Mouse (Mus musculus) liver, embryonic 14 days (tissue): ENCODE data around the gene Vmn2r106. TPM values are rescaled to one million over a fixed set of nuclear protein-coding genes. Genes with fewer than 3 reads are reported as not detected.

Experiments used
- polyA plus RNA-seq: library from polyadenylated mRNA; depleted of rRNA; stranded (reverse); fragments of >200 nt; gene quantifications from 2 replicates; pipeline ENCODE4 v1.2.3, GENCODE M21; 2012; rRNA removed

Vmn2r106 gene
- not detected in 2 replicates for polyA plus RNA-seq

DNA sequence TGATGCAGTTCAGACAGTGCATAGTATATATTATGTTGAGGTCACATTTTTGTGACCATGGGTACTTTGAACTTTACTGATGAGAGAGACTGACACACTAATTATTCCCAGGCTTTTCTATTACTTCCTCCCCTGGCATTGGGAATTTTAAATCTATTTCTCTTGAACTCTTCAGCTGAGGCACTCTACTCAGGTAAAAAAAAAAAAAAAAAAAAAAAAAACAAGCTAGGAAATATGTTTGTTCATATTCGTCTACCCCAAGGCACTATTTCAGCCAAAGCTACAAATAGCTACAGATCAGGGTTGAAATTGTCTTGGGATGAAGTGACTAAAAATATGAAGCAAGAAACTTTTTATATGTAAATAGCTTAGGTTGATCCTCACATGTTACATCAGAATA, at the start of gene Vmn2r106:
Gene Vmn2r106 (minus strand): TSS at position 101 of the 400 bp plus-strand sequence.

DNA sequence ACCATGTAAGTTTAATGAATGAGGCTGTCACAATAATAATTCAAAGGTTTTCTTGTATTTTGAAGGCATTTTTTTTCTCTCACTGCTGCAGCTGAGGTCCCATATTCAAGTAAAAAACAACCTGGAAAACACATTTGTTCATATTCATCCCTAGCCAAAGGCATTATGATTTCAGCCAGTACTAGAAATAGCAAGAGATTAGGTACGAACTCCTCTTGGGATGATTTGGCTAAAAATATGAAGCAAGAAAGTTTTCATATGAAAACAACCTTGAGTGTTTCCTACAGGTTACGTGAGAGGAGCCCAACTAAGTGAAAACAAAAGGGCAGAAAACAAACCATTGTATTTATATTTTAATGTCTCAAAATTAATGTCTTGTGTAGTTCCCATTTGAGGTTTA, 50.4 kb downstream of the Vmn2r106 start, which contains the start of gene Vmn2r105:
Gene Vmn2r105 (minus strand): TSS at position 101 of the 400 bp plus-strand sequence.

Other genes with a start within 250 kb of the Vmn2r106 start
- not detected in 2 replicates for gene Vmn2r104, start 237.2 kb downstream of the Vmn2r106 start, polyA plus RNA-seq
- gene Fpr-rs7, start 171.3 kb downstream of the Vmn2r106 start, polyA plus RNA-seq, result not detected in 2 replicates
- gene Fpr-rs6, start 102.5 kb downstream of the Vmn2r106 start, polyA plus RNA-seq, result not detected in 2 replicates
- gene Vmn2r105, start 50.5 kb downstream of the Vmn2r106 start, polyA plus RNA-seq, result not detected in 2 replicates
- gene Vmn2r107, start 59.7 kb upstream of the Vmn2r106 start, polyA plus RNA-seq, result not detected in 2 replicates
- not detected in 2 replicates for gene Vmn1r224, start 128.6 kb upstream of the Vmn2r106 start, polyA plus RNA-seq
- gene Vmn2r108, start 195.8 kb upstream of the Vmn2r106 start, polyA plus RNA-seq, result not detected in 2 replicates
- gene Vmn1r225, start 212.6 kb upstream of the Vmn2r106 start, polyA plus RNA-seq, result not detected in 2 replicates